Mouse (Mus musculus): Measurements from ENCODE around the gene Mok. TPM values are rescaled to one million over a fixed set of nuclear protein-coding genes. Genes with fewer than 3 reads are reported as not detected.
"Not testable (repeated sequence)": the region's sequence is repeated elsewhere in the genome, so short reads cannot be mapped to it uniquely, and the experiment has no call there.

Gene Mok
- 1 to 10 TPM in 1 of 2 experiments, under 1 TPM in 1; 0.86 to 1.2 TPM for total RNA-seq (2021)
- long read RNA-seq, experiment 1, partial matches to known transcripts, result 0 of 1 reads
- long read RNA-seq, experiment 1, other reads (novel, unspliced or antisense), result 0 of 1 reads
- long read RNA-seq, experiment 2, partial matches to known transcripts, result 0 of 4 reads
- long read RNA-seq, experiment 2, other reads (novel, unspliced or antisense), result 4 of 4 reads

DNA sequence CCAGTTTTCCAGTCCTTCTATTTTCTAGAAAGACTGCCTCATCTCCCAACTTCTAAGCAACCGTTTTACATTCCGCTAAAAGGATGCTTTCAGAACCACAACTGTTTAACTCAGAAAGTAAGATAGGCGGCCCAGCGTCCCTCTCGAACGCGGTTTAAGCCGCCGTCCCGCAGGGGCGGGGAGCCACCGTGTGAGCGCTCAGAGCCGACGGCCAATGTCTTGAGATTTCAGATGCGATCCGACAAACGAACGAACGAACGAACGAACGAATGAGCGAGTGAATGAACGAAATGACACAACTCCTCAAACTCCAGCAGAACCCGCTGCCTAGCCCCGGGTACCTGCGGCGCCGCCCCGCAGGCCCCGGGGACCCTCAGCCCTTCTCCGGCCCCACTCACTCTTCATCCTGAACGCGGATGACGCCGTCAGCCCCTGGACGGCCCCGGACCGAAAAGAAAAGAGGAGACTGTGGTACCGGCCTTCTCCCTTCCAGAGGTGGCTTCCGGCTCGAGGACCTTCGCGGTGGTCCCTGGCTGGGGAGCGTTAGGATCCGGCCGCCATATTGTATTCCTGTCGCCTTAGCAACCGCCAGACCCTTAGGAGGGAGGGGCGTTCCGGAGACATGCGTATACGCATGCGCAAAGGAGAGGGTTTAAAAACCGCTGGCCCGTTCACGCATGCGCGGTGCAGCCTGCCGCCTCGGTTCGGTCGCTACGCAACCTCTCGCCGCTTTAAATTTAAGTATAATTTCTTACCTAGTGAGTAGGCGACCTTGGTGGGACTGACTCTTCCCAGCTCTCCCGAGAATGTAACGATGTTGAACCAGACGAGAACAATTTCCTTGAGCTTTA is at the start of gene Mok:
Gene Mok, minus strand, starts transcription at position 592 of the 851 bp plus-strand sequence.
- peak; percentile 98 to 99 for DNase-seq (ENCODE audit: low spot score in 2 of 2)

DNA sequence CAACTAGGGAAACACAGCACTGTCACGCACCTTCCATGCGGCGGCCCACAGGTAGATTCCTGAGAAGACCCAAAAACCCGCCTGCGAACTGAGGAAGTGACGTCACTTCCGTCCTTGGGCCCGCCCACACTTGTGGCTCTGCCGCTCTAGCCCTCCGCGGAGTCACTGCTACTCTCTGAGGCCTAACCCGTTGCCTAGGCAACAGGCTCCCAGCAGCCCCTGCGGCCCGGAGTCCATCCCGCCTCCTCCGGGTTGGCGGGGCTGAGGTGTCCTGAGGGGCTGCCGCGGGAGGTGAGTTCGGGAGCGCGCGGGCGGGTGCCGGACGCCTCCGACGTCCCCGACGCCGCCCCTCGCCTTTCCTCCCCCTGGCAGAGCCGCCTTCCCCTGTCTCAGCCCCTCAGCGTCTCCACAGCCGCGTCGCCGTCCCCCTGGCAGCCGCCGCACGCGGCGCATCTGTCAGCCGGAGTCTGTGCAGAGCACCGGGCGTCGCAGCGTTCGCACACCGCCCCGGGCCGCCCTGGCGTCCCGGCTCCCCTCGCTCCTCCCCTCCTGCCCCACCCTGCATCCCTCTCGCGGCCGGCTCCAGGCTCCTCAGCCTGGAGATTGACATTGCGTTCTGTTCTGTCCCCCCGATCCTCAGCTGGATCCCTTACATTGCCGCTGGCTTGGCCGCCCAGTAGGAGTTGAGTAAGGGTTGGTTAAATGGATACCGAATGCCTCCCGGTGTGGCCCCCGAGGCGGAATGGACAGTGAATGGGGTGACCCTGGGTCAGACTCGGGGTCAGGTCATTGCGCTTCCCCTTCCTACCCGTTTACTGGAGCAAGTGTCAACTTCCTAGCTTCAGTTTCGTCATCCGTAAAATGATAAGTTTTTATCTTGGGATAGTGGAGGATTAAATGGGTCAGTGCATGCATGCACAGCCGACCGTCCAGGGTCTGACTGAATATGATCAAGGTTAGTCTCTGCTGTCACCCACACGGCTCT is 48.6 kb upstream of the Mok start, which contains the start of the genes Cinp and Tecpr2:
Gene Cinp, minus strand, starts transcription at position 110 of the 985 bp plus-strand sequence.
Gene Tecpr2, plus strand, starts transcription at position 229 of the 985 bp plus-strand sequence.
- peak; percentile 88 to 90 for DNase-seq (ENCODE audit: low spot score in 2 of 2)

- no peak for DNase-seq (ENCODE audit: low spot score in 2 of 2)
Observed at GRCm38 (mm10) chr12:110888606-110889005, 47.9 kb upstream of the Mok start.

- DNase-seq (ENCODE audit: low spot score in 2 of 2), result no peak
Observed at GRCm38 (mm10) chr12:110888106-110888505, 47.4 kb upstream of the Mok start.

DNA sequence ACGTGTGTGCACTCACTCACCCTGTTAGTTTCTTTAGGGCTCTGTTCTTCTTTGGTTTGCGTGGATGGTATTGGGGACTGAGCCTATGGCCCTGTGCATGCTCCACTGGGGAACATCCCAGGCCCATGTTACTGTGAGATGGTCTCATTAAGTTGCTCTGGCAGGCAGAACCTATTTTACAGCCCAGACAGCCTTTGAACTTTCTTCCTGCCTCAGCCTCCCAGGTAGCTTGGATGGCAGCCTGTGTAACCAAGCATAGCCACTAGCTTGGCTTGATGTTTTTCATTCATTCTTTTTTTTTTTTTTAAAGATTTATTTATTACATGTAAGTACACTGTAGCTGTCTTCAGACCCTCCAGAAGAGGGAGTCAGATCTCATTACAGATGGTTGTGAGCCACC is 44.5 kb upstream of the Mok start:
- DNase-seq (ENCODE audit: low spot score in 2 of 2), result no peak

GRCm38 (mm10) chr12:110882291-110882690 is 41.6 kb upstream of the Mok start:
- no peak for DNase-seq (ENCODE audit: low spot score in 2 of 2)

DNA sequence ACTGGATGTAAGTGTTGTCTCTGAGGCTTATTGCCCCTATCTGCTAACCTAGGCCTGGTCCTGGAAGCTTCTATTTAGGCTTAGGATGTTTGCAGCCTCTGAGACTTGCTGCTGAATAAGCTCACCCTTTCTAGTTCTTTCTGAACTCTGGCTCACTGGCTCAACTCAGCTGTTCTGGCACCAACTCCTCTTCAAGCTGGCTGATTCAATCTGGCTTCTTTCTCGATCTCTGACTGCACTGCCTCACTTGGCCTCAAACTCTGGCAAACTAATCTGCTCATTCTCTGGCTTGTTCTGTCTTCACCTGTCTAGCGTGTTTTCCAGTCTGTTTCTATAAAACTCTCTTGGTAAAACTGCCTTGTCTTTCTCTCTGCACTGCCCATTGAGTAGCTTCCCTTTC is 34.6 kb upstream of the Mok start:
- DNase-seq (ENCODE audit: low spot score in 2 of 2), result no peak

DNA sequence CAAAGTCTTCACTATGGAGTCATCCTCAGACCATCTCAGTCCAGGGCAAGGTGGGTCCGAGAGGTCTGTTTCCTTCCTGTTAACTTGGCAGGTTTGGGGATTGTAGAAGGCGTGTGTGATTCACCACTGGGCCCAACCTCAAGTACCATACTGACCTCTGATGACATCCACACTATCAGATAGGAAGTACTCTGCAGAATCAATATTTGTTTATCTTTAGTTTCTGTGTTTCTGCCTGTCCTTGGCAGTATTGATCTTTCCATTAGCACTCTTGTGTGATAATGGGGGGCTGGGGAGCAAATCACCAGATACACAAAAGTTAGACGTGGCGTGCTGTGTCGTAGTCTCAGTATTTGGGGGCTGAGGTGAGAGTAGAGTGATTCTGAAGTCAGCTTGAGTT is 30.5 kb upstream of the Mok start:
- DNase-seq (ENCODE audit: low spot score in 2 of 2), result no peak

DNA sequence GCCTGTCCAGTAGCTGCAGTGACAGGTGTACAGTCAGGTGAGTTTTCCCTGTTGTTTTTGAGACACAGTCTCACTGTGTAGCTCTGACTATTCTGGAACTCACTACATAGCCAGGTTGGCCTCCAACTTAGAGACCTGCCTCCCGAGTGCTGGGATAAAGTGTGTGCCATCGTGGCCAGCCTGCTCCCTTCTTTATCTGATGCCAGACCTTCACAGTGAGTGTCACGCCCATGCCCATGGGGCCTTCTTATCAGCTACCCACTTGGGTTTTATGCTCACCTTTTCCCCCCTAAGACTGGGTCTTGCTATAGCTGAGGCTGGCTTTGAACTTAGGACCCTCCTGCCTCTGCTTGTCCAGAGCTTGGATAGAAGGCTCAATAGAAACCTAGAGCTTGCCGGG is 29.4 kb upstream of the Mok start:
- DNase-seq (ENCODE audit: low spot score in 2 of 2), result no peak

GRCm38 (mm10) chr12:110865989-110866388 is 25.2 kb upstream of the Mok start:
- DNase-seq (ENCODE audit: low spot score in 2 of 2), result no peak

GRCm38 (mm10) chr12:110865571-110865970 is 24.8 kb upstream of the Mok start:
- DNase-seq (ENCODE audit: low spot score in 2 of 2), result no peak

DNA sequence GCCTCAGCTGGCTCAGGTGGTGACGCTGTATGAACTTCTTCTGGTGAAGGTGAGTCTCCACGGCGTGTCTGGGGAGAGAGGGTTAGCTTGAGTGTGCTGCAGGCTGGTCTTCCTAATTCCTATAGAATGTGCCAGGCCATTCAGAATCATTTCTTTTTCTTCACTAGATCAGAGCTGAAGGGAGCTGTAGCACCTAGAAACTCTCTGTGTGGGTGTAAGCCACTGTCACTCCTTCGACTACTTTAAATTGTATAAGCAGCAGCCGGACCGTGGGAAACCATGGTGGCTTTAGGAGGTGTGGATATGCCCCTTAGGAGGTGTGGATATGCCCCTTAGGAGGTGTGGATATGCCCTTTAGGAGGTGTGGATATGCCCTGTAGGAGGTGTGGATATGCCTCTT is 23.3 kb upstream of the Mok start:
- DNase-seq (ENCODE audit: low spot score in 2 of 2), result no peak

GRCm38 (mm10) chr12:110861256-110861655 is 20.5 kb upstream of the Mok start:
- DNase-seq (ENCODE audit: low spot score in 2 of 2), result no peak

GRCm38 (mm10) chr12:110860293-110860692 is 19.6 kb upstream of the Mok start:
- DNase-seq (ENCODE audit: low spot score in 2 of 2), result no peak

- not testable (repeated sequence) for DNase-seq (ENCODE audit: low spot score in 2 of 2)
Observed at GRCm38 (mm10) chr12:110858681-110859080, 17.9 kb upstream of the Mok start.

GRCm38 (mm10) chr12:110857196-110857595 is 16.5 kb upstream of the Mok start:
- DNase-seq (ENCODE audit: low spot score in 2 of 2), result no peak

GRCm38 (mm10) chr12:110854786-110855737 is 14.3 kb upstream of the Mok start:
- DNase-seq (ENCODE audit: low spot score in 2 of 2), result no peak

DNA sequence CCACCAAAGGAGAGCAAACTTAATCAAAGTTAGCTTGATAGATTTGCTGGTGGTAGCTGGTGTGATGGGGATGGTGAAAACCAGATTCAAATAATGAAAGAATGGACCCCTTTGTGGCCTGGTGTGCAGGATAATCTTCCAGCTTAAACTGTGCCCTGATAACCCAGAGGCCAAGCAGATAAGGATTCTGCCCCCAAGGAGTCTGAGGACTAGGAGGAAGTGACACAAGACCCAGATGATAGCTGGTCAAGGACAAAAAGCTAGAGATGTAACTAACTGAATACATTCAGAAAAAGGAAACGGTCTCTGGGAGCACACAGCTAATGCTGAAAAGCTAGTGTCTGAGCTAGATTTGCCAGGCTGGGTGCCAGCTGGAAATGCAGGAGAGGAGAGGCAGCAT is 11.2 kb upstream of the Mok start:
- no peak for DNase-seq (ENCODE audit: low spot score in 2 of 2)

DNA sequence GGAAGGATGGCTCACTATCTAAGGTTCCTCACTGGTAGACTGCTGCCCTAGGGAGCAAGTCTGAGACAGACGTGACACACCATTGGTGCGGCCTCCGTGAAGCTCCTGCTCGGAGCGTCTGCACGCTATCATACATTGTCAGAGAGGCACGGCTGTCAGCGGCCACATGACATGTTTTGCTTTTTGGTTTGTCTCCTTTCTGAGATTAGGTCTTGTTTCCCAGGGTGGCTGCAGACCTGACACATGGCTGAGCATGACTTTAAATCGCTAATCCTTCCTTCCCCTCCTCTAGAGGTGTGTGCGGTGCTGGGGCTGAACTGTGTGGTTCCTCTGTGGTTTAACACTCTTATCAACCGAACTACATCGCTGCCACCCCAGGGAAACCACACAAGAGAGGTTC is 10.7 kb upstream of the Mok start:
- no peak for DNase-seq (ENCODE audit: low spot score in 2 of 2)

- no peak for DNase-seq (ENCODE audit: low spot score in 2 of 2)
Observed at GRCm38 (mm10) chr12:110850929-110851256, 10.2 kb upstream of the Mok start.

All from adrenal gland, adult 18-20 months (tissue).